Mouse (Mus musculus): ENCODE measurements at regions not wholly inside any gene's neighbourhood (a gene's known extent, or its start where the extent isn't known, plus 50 kb on each side); places are given as distances from the start of the nearest gene placed in this dataset.

DNA sequence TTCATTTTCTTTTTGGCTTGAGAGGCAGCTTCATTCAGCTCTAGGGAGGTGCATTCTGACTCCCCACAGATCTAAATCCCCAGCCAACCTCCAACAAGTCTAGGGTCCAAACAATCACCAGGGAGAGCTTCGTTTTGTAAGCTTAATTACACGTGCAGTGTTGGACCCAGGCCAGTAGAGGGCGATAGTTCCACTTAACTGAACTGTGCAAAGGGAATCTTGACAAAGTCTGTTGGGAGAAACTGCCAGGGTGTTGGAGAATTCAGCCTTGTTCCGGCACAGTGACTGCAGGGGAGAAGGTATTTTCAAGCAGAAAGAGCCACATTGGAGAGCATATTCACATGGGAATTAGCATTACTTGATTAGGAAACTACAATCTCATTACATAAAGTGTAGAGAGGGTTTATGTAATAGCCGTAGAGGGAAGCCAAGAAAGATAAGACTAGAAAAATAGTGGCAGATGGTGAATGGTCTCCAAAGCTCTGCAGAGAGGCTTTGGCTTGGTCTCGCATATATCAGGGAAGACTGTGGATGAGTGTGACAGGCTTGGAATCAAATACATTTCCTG lies 358.2 kb downstream of the Bmper start:
- peak; percentile 86; the same call in 1 of the 2 replicates for ATAC-seq (ENCODE audit: low FRiP score, low TSS enrichment)
- 14% methylated on average over 6 of the region's 6 CpGs for WGBS

DNA sequence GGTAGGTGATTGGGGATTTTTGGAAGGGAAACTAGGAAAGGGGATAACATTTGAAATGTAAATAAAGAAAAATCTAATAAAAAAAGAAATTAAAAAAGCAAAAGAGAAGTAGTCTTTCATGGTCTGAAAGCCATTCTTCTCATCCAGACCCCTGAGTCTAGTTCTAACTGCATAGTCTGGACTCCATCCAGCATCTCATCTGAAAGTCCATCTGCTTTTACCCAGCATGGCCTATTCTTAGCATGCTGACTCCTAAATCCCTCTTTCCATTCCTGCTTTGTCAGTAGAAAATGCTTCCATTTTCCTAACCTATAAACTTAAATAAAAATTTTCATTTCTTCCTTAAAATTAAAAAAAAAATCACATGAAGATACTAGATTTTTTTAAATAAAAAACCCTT lies 361.7 kb downstream of the Bmper start:
- no peak for ATAC-seq (ENCODE audit: low FRiP score, low TSS enrichment)
- Histone ChIP-seq H3K36me3 (ENCODE audit: insufficient read depth, low read length) (no peaks in the 10 kb centered on the region), H3K27me3 (ENCODE audit: insufficient read depth, low read length) (no peaks in the 10 kb centered on the region), H3K4me3 (ENCODE audit: low read length) (no peak overlapping the region), H3K9ac (replicated peaks; ENCODE audit: low read length) (no peak overlapping the region), H3K4me1 (ENCODE audit: insufficient read depth, low read length) (peaks cover 13% of the 10 kb centered on the region; the same call in 1 of the 2 replicates), H3K9me3 (ENCODE audit: low read length) (no peaks in the 10 kb centered on the region), H3K27ac (ENCODE audit: low read length) (no peak overlapping the region), H3K4me2 (replicated peaks; ENCODE audit: low read depth, low read length) (no peak overlapping the region)

More for the DNA sequence above, 358.2 kb downstream of the Bmper start:
- no peak overlapping the region for H3K9ac ChIP-seq (replicated peaks; ENCODE audit: low read length)
- H3K27ac ChIP-seq (ENCODE audit: low read length) = no peak overlapping the region
- H3K4me3 ChIP-seq (ENCODE audit: low read length) = no peak overlapping the region
- no peaks in the 10 kb centered on the region for H3K9me3 ChIP-seq (ENCODE audit: low read length)
- no peaks in the 10 kb centered on the region for H3K36me3 ChIP-seq (ENCODE audit: insufficient read depth, low read length)
- no peak overlapping the region for H3K4me2 ChIP-seq (replicated peaks; ENCODE audit: low read depth, low read length)
- H3K27me3 ChIP-seq (ENCODE audit: insufficient read depth, low read length) = no peaks in the 10 kb centered on the region
- peaks cover 13% of the 10 kb centered on the region; the same call in 1 of the 2 replicates for H3K4me1 ChIP-seq (ENCODE audit: insufficient read depth, low read length)

DNA sequence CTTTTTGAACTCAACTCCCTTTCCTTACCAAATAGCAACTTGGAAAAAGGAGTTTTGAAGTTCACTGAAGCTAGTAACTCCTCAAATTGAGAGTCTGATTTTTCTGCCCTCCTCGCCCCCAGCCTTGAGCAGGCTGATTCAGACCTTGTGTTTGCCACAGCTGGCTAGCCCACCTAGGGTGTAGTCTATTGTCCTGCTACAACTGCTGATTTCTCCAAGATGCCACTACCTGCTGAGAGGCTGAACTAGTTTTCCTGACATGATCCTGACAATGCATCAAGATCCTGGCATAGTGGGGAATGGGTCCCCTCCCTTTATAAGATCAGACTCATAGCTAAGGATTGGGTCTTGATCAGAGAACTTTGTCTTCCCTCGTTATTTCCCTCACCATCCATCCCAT lies 366.1 kb downstream of the Bmper start:
- WGBS = 65% methylated on average over 2 of the region's 2 CpGs
- H3K27me3 ChIP-seq (ENCODE audit: insufficient read depth, low read length) = no peaks in the 10 kb centered on the region
- H3K4me2 ChIP-seq (replicated peaks; ENCODE audit: low read depth, low read length) = no peak overlapping the region
- no peaks in the 10 kb centered on the region for H3K4me1 ChIP-seq (ENCODE audit: insufficient read depth, low read length)
- no peaks in the 10 kb centered on the region for H3K36me3 ChIP-seq (ENCODE audit: insufficient read depth, low read length)
- no peak overlapping the region for H3K9ac ChIP-seq (replicated peaks; ENCODE audit: low read length)
- H3K9me3 ChIP-seq (ENCODE audit: low read length) = no peaks in the 10 kb centered on the region
- H3K4me3 ChIP-seq (ENCODE audit: low read length) = no peak overlapping the region
- no peak for ATAC-seq (ENCODE audit: low FRiP score, low TSS enrichment)
- H3K27ac ChIP-seq (ENCODE audit: low read length) = no peak overlapping the region

- no peaks in the 10 kb centered on the region for H3K9me3 ChIP-seq (ENCODE audit: low read length)
- no peak for ATAC-seq (ENCODE audit: low FRiP score, low TSS enrichment)
- no peaks in the 10 kb centered on the region for H3K36me3 ChIP-seq (ENCODE audit: insufficient read depth, low read length)
- H3K27ac ChIP-seq (ENCODE audit: low read length) = no peak overlapping the region
- no peak overlapping the region for H3K9ac ChIP-seq (replicated peaks; ENCODE audit: low read length)
- no peaks in the 10 kb centered on the region for H3K4me1 ChIP-seq (ENCODE audit: insufficient read depth, low read length)
- H3K4me3 ChIP-seq (ENCODE audit: low read length) = no peak overlapping the region
- no peaks in the 10 kb centered on the region for H3K27me3 ChIP-seq (ENCODE audit: insufficient read depth, low read length)
- H3K4me2 ChIP-seq (replicated peaks; ENCODE audit: low read depth, low read length) = no peak overlapping the region
Measured at GRCm38 (mm10) chr9:23591906-23592305, 369.0 kb downstream of the Bmper start.

- H3K27ac ChIP-seq (ENCODE audit: low read length) = no peak overlapping the region
Measured at GRCm38 (mm10) chr9:23600623-23601022, 377.7 kb downstream of the Bmper start.

More at GRCm38 (mm10) chr9:23600623-23601022, 377.7 kb downstream of the Bmper start:
- H3K27me3 ChIP-seq (ENCODE audit: insufficient read depth, low read length) = no peaks in the 10 kb centered on the region
- H3K4me2 ChIP-seq (replicated peaks; ENCODE audit: low read depth, low read length) = no peak overlapping the region
- H3K9me3 ChIP-seq (ENCODE audit: low read length) = no peaks in the 10 kb centered on the region
- no peak overlapping the region for H3K4me3 ChIP-seq (ENCODE audit: low read length)
- H3K36me3 ChIP-seq (ENCODE audit: insufficient read depth, low read length) = no peaks in the 10 kb centered on the region
- H3K4me1 ChIP-seq (ENCODE audit: insufficient read depth, low read length) = no peaks in the 10 kb centered on the region
- no peak overlapping the region for H3K9ac ChIP-seq (replicated peaks; ENCODE audit: low read length)
- WGBS = 98% methylated on average over 2 of the region's 2 CpGs
- ATAC-seq (ENCODE audit: low FRiP score, low TSS enrichment) = no peak

Data from kidney, embryonic 16.5 days (tissue).